Mouse (Mus musculus): ENCODE results near the gene Zfp239.
A peak's percentile ranks its signal among the peaks of the same experiment; 100 is the strongest.

Zfp239 gene

GRCm38 (mm10) chr6:117907301-117907978 lies 45.5 kb downstream of the Zfp239 start:
- peak; percentile 96 for DNase-seq (ENCODE audit: inconsistent ontology term)

GRCm38 (mm10) chr6:117907979-117908355 lies 46.1 kb downstream of the Zfp239 start:
- no peak for DNase-seq (ENCODE audit: inconsistent ontology term)

GRCm38 (mm10) chr6:117908424-117908900 lies 46.6 kb downstream of the Zfp239 start:
- peak; percentile 28 for DNase-seq (ENCODE audit: inconsistent ontology term)

- no peak for DNase-seq (ENCODE audit: inconsistent ontology term)
Measured at GRCm38 (mm10) chr6:117910120-117910661, 48.3 kb downstream of the Zfp239 start.

GRCm38 (mm10) chr6:117914541-117914940 lies 52.6 kb downstream of the Zfp239 start:
- no peak for DNase-seq (ENCODE audit: inconsistent ontology term)

GRCm38 (mm10) chr6:117916205-117916736 lies 54.4 kb downstream of the Zfp239 start:
- no peak for DNase-seq (ENCODE audit: inconsistent ontology term)

GRCm38 (mm10) chr6:117916737-117917426 lies 55.0 kb downstream of the Zfp239 start:
- DNase-seq (ENCODE audit: inconsistent ontology term): peak; percentile 93

- peak; percentile 74 for DNase-seq (ENCODE audit: inconsistent ontology term)
Measured at GRCm38 (mm10) chr6:117917576-117917975, 55.7 kb downstream of the Zfp239 start.

GRCm38 (mm10) chr6:117918043-117918442 lies 56.1 kb downstream of the Zfp239 start:
- peak; percentile 26 for DNase-seq (ENCODE audit: inconsistent ontology term)

GRCm38 (mm10) chr6:117920659-117921640 lies 59.0 kb downstream of the Zfp239 start:
- peak; percentile 61 for DNase-seq (ENCODE audit: inconsistent ontology term)

- DNase-seq (ENCODE audit: inconsistent ontology term): no peak
Measured at GRCm38 (mm10) chr6:117922041-117922440, 60.1 kb downstream of the Zfp239 start.
